Mouse (Mus musculus) G1E (cell line): ENCODE results near the gene Tmem175.

Experiments used
- CTCF ChIP-seq: IDR thresholded peaks from 2 replicates; pipeline ENCODE4 v1.5.1; 2012; ENCODE audit warnings: low read depth, low read length, inconsistent platforms, mixed read lengths
- GATA1 ChIP-seq: IDR thresholded peaks from 2 replicates; pipeline ENCODE4 v1.6.1; 2012; ENCODE audit warnings: borderline replicate concordance, low read length, inconsistent platforms, mixed read lengths
- GATA2 ChIP-seq: IDR thresholded peaks from 2 replicates; pipeline ENCODE4 v1.6.1; 2012; ENCODE audit warnings: low read depth, low read length, inconsistent platforms, borderline replicate concordance
- POLR2AphosphoS5 ChIP-seq: IDR thresholded peaks from 2 replicates; pipeline ENCODE4 v1.6.1; 2012; ENCODE audit warnings: low read depth, low read length, inconsistent platforms; ENCODE audit not compliant: insufficient replicate concordance
- TAL1 ChIP-seq: conservative IDR thresholded peaks from 2 replicates; pipeline ENCODE4 v1.6.1; 2012; ENCODE audit warnings: low read depth, low read length, inconsistent platforms, mixed read lengths

DNA sequence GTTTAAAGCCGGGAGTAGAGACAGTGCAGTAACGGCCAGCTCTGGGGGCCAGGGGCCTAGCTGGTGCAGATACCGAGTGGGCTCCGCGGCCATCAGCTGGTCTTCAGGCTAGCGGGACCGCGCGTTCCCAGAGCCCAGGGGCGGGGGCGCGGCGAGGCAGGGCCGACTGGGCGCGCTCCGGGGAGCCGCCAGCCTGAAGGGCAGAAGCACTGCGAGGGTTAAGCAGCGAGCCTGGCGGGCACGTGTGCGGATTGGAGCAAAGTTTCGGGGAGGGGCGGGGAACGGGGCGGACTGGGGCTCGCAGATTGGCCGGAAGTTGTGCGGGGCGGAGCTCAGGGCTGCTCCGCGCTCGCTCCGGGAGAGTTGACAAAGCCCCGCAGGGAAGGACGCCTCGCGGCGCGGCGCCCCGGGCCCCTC, 64.3 kb downstream of the Tmem175 start:
- TF ChIP-seq CTCF (no peak), GATA1 (no peak), POLR2AphosphoS5 (no peak), GATA2 (no peak), TAL1 (no peak)
